ENCODE assay signal across 16 mouse cellular contexts in the genomic region with DNA sequence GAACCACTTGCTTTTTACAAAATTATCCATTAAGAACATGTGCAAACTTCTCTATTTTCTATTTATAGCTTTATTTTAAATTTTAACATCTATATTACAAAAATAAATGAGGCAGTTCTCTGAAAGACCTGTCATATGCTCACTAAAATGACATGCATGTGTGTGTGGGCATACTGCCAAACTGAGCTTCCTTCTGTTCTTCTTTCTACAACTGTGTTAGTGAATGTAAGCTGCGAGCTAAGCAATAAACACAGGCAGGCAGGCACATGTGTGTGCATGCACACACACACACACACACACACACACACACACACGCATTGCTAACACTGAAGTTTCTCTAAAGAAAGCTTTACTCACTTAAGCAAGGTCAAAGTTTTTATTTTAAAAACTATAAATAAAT.
DNase-seq lines count a peak whose midpoint lies in the region; ATAC-seq lines count a peak whose summit lies in the region.
"Had no signal": no experiment of that assay in that cellular context is flagged by ENCODE, and none has a peak within 500 bp of the region (broad histone marks: within the 10 kb centered on the region; RNA-seq: fewer than 3 reads in every experiment).

No protein-coding gene starts in this region.

- H3K27ac ChIP-seq in midbrain, embryonic 14.5 days (replicated peaks; ENCODE audit: low read depth, low read length) = no peak overlapping the region
- H3K27ac ChIP-seq in midbrain, embryonic 16.5 days (ENCODE audit: low read length) = no peak overlapping the region
- H3K27ac ChIP-seq: intestine, embryonic 15.5 days; limb, embryonic 12.5 days had no signal

- H3K9me3 ChIP-seq in midbrain, embryonic 14.5 days (ENCODE audit: control insufficient read depth, low read length) = no peaks in the 10 kb centered on the region
- H3K9me3 ChIP-seq in midbrain, embryonic 16.5 days (replicated peaks; ENCODE audit: control insufficient read depth, low read length, poor library complexity, severe bottlenecking) = no peaks in the 10 kb centered on the region
- H3K9me3 ChIP-seq: heart, embryonic 12.5 days; intestine, embryonic 15.5 days; limb, embryonic 12.5 days had no signal

- H3K4me2 ChIP-seq in midbrain, embryonic 14.5 days (ENCODE audit: low read length) = no peak overlapping the region
- H3K4me2 ChIP-seq in midbrain, embryonic 16.5 days (ENCODE audit: low read length) = no peak overlapping the region
- H3K4me2 ChIP-seq: heart, embryonic 12.5 days; intestine, embryonic 15.5 days; limb, embryonic 12.5 days had no signal

- H3K27me3 ChIP-seq in midbrain, embryonic 14.5 days (ENCODE audit: control insufficient read depth, insufficient read depth, low read length) = no peaks in the 10 kb centered on the region
- no peaks in the 10 kb centered on the region for H3K27me3 ChIP-seq in midbrain, embryonic 16.5 days (ENCODE audit: control insufficient read depth, insufficient read depth, low read depth, low read length)
- H3K27me3 ChIP-seq: heart, embryonic 12.5 days; intestine, embryonic 15.5 days; limb, embryonic 12.5 days had no signal

- H3K36me3 ChIP-seq in midbrain, embryonic 14.5 days (ENCODE audit: control insufficient read depth, insufficient read depth, low read length) = no peaks in the 10 kb centered on the region
- no peaks in the 10 kb centered on the region for H3K36me3 ChIP-seq in midbrain, embryonic 16.5 days (ENCODE audit: control insufficient read depth, insufficient read depth, low read length)
- H3K36me3 ChIP-seq: heart, embryonic 12.5 days; intestine, embryonic 15.5 days; limb, embryonic 12.5 days had no signal

- DNase-seq in kidney, postnatal 10 days = peak; percentile 4
- DNase-seq in kidney, postnatal 25 days = no peak
- DNase-seq in midbrain, embryonic 14.5 days = peak; percentile 31
- peak; percentile 43 for DNase-seq in cerebellum, adult 11-12 months
- DNase-seq in cerebellum, postnatal 36 days = peak; percentile 56 to 62
- no peak for DNase-seq in T-cell, adult 2 months (ENCODE audit: low spot score)
- no peak for DNase-seq in thymus, postnatal 0 days (ENCODE audit: low spot score)
- DNase-seq: adrenal gland, postnatal 36 days; kidney, postnatal 14 days; lung, adult 18-20 months; thymus, adult 18-20 months had no signal

- 86% methylated on average over 2 of the region's 2 CpGs for WGBS in midbrain, embryonic 14.5 days
- WGBS in midbrain, embryonic 16.5 days = 80% methylated on average over 2 of the region's 2 CpGs

- no peak overlapping the region for H3K4me3 ChIP-seq in midbrain, embryonic 14.5 days (replicated peaks; ENCODE audit: low read depth, low read length)
- no peak overlapping the region for H3K4me3 ChIP-seq in midbrain, embryonic 16.5 days (ENCODE audit: low read depth, low read length)
- H3K4me3 ChIP-seq: heart, embryonic 12.5 days; intestine, embryonic 15.5 days; limb, embryonic 12.5 days had no signal

- ATAC-seq in midbrain, embryonic 14.5 days (ENCODE audit: low FRiP score, low TSS enrichment) = no peak
- ATAC-seq in midbrain, embryonic 16.5 days = no peak
- ATAC-seq: activated CD4-positive, CD25-positive, alpha-beta regulatory T cell, adult 4 months; intestine, embryonic 15.5 days had no signal

- H3K4me1 ChIP-seq in midbrain, embryonic 14.5 days (ENCODE audit: control insufficient read depth, insufficient read depth, low read length) = no peaks in the 10 kb centered on the region
- H3K4me1 ChIP-seq in midbrain, embryonic 16.5 days (ENCODE audit: control insufficient read depth, insufficient read depth, low read length) = no peaks in the 10 kb centered on the region
- H3K4me1 ChIP-seq: heart, embryonic 12.5 days; intestine, embryonic 15.5 days; limb, embryonic 12.5 days had no signal

- H3K9ac ChIP-seq in midbrain, embryonic 14.5 days (replicated peaks; ENCODE audit: low read length) = no peak overlapping the region
- H3K9ac ChIP-seq in midbrain, embryonic 16.5 days (ENCODE audit: low read depth, low read length) = no peak overlapping the region
- H3K9ac ChIP-seq: heart, embryonic 12.5 days; intestine, embryonic 15.5 days; limb, embryonic 12.5 days had no signal

Comparison
In these comparisons a context has a peak if more than half of its experiments do, and no peak if none do; other contexts are left out.
1. DNase-seq: peak in kidney, postnatal 10 days (single experiment), midbrain, embryonic 14.5 days (single experiment), cerebellum, adult 11-12 months (single experiment) and cerebellum, postnatal 36 days (2 of 2); none in kidney, postnatal 25 days (0 of 2), T-cell, adult 2 months (single experiment) and thymus, postnatal 0 days (single experiment).